Mouse (Mus musculus) thymus, adult 2 months (tissue): Measurements from ENCODE around the gene Creg1.

Source experiments
- CTCF ChIP-seq: fragments of 200-500 bp; IDR thresholded peaks from 2 replicates; pipeline ENCODE4 v1.5.1; 2012; ENCODE audit warnings: mild to moderate bottlenecking, control low read depth, low read length, moderate library complexity, borderline replicate concordance; ENCODE audit not compliant: control insufficient read depth, poor library complexity, insufficient read depth; ENCODE audit errors: extremely low read depth
- POLR2A ChIP-seq: fragments of 200-500 bp; IDR thresholded peaks from 2 replicates; pipeline ENCODE4 v1.6.1; 2012; ENCODE audit warnings: mild to moderate bottlenecking, low read length, control low read depth, moderate library complexity; ENCODE audit not compliant: control insufficient read depth, poor library complexity, insufficient read depth; ENCODE audit errors: extremely low read depth

GRCm38 (mm10) chr1:165788511-165788910, 25.0 kb downstream of the Creg1 start, which contains the start of gene Cd247:
- TF ChIP-seq CTCF (no peak), POLR2A (peak; percentile 74)
